Mouse (Mus musculus) lung, adult 2 months (tissue): ENCODE measurements around the gene Rapgef5.

ENCODE experiments used
- CTCF ChIP-seq: fragments of 200-500 bp; IDR thresholded peaks from 2 replicates; pipeline ENCODE4 v1.5.1; 2011; ENCODE audit warnings: mild to moderate bottlenecking, low read length, control low read depth; ENCODE audit not compliant: insufficient read depth
- POLR2A ChIP-seq: fragments of 200-500 bp; IDR thresholded peaks from 2 replicates; pipeline ENCODE4 v1.6.1; 2011; ENCODE audit warnings: low read depth, mild to moderate bottlenecking, control low read depth, low read length, borderline replicate concordance; ENCODE audit errors: extremely low read depth

DNA sequence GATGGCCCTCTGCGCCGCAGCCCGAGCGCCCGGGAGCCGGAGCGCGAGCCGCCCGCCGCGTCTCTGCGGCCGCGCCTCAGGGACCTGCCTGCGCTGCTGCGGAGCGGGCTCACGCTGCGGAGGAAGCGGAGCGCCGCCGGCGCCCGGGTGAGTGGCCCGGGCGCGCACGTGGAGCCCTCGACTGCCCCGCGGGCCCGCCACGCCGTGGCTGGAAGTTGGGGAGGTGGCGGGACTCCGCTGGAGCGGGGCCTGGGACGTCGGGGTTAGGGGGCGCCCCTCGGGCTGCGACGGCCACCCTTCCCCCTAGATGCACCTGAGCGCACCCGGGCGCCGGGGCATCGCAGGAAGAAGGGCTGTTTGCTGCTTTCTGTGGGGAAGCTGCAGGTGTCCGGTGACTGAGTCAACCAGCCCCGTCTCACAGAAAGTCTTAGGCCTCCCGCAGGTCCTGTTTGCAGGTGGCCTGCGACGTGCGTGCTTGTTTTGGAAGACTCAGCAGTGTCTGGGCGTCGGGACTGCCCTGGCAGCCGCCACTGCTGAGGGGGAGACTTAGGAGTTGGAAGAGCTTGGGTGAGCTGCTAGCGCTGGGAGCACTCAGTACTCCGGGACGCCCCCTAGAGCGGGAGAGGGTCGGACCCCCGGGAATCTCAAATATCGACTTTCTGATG lies 17.9 kb downstream of the Rapgef5 start:
- TF ChIP-seq CTCF (no peak), POLR2A (no peak)
